Mouse (Mus musculus): Measurements from ENCODE around the gene Flcn.

Flcn gene

DNA sequence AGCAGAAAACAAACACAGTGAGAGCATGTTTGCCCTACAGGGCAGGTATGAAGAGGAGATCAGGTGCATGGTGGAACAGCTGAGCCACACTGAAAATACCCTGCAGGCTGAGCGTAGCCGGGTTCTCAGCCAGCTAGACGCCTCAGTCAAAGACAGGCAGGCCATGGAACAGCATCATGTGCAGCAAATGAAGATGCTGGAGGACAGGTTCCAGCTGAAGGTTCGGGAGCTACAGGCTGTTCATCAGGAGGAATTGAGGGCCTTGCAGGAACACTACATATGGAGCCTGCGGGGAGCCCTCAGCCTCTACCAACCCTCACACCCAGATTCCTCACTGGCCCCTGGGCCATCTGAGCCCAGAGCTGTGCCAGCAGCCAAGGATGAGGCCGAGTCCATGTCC is 49.0 kb downstream of the Flcn start:
- no peak for DNase-seq

DNA sequence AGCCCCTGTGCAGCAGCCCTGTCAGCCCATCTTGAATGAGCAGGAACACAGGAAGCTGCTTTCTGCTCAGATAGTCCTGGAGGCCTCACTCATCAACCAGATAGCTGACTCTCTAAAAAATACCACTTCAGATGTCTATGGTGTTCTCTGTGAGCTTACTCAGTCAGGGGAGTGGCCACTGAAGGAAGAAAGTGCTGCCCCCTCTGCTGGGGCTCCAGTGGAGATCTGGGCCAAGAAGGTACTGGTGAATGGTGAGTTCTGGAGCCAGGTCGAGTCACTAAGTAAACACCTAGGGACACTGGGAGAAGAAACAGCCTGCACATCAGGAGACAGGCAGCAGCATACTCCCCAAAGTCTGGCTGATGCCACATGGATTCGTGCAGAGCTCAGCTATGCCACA is 50.2 kb downstream of the Flcn start:
- DNase-seq = no peak

DNA sequence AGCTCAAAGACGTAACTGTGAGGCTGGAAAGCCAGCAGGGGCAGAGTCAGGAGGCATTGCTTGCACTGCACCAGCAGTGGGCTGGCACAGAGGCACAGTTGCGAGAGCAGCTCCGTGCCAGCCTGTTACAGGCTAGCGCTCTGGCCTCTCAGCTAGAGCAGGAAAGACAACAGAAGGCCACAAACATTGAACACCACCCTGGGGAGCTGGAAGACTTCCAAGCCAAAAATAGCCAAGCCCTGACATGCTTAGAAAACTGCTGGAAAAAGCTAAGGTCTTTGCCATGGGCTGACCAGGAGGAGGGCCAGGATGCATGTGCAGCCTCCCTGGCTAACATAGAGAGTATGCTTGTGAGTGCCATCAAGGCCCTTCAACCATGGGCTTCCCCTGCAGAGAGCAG is 50.6 kb downstream of the Flcn start:
- no peak for DNase-seq

DNA sequence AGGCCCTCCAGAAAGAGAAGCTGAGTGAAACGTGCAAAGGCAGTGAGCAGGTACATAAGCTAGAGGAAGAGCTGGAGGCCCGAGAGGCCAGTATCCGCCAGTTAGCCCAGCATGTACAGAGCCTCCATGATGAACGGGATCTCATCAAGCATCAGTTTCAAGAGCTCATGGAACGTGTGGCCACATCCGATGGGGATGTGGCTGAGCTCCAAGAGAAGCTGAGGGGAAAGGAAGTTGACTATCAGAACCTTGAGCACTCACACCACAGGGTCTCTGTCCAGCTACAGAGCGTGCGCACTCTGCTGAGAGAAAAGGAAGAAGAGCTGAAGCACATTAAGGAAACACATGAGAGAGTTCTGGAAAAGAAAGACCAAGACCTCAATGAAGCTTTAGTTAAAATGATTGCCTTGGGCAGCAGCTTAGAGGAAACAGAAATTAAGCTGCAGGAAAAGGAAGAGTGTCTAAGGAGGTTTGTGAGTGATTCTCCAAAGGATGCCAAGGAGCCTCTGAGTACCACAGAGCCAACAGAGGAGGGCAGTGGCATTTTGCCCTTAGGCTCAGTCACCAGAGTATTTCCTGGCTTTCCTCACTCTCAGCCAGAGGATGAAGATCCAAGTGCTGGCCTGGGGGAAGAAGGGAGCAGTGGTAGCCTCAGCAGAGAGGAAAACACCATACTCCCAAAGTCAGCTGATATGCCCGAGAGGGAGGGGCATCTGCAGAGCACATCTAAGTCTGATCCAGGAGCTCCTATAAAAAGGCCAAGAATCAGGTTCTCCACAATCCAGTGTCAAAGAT is 51.4 kb downstream of the Flcn start:
- no peak for DNase-seq

DNA sequence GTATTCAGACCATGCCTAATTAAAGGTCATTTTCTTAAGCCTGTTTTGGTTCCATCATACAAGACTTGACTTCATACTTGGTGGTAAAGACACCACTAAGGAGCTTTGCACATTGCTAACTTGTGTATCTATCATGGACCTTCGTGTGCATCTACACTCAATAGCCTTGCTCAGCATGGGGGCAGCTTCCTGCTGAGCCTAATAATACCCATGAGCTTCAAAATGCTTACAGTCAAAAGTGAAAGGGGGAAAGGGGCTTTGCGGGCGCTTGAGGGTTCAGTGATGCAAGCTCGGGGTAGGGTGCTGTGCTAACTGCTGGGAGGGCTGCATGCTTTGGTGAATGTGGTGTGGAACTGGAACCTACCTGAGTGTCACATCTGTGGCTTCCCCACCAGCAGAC is 53.5 kb downstream of the Flcn start:
- no peak for DNase-seq

DNA sequence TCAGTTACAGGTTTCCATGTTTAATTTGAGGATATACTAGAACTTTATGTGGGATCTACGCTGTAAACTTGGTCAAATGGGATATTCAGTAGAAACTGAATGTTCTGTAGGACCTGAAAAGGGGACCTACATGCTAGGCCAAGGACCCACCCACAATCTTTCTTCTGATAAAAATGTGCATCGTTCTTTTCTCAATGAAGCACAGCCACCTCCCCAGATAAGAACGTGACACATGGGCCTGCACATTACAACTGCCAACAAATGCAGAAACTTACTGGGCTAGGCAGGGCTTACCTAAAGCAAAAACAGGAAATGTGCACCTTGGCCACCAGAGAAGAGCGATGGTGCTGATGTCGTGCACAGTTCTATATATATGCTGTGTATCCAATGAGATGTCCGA is 55.3 kb downstream of the Flcn start:
- DNase-seq = no peak

DNA sequence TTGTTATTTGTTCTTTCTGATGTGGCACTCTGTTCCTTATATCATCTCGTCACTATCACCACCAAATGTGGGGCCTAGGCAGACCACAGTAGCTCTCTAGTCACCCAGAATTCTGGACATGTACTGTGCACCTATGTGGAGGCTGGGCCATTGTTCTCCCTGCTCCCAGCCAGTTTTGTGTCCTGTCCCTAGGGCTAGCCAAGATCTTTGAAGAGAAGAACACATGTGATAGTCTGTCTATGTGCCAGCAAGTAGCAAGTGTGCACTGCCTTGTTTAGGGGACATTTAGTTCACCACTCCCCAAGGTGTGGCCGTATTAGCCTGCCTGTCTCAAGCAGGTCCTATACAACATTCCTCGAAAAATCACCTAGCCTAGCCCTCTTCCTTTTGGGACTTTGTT is 60.8 kb downstream of the Flcn start:
- no peak for DNase-seq

DNA sequence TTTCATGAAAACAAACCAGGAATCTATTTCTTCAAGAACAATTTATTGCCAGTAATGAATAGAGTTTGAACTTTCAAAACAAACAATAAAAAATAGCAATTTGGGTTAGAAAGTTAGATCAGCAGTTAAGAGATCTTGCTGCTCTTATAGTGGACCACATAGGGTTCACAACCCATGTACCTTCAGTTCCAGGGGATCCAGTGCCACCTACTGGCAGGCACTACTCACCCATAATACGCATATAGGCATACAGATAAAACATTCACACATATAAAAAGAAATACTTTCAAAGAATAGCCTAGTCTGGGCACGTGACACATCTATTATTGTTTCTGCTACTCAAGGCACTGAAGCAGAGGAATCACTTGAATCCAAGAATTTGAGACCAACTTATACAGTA is 63.2 kb downstream of the Flcn start:
- DNase-seq = no peak

DNA sequence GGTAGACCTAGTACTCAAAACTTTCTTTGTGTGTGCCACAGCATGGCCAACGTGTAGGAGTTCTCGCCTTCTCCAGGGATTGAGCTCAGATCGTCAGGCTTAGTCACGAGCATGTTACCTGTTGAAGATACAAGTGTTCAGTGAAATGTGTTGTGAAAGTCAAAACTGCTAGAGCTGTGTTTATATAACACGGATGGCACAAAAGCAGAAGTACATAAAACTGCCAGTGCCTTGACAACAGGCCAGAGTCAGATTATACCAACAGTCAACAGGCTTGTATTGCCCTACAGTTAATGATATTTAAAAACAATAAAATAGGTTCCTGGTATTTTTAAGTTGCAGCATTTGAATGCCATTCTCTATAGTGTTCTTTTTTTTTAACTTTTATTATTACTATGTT is 64.0 kb downstream of the Flcn start:
- DNase-seq = no peak

DNA sequence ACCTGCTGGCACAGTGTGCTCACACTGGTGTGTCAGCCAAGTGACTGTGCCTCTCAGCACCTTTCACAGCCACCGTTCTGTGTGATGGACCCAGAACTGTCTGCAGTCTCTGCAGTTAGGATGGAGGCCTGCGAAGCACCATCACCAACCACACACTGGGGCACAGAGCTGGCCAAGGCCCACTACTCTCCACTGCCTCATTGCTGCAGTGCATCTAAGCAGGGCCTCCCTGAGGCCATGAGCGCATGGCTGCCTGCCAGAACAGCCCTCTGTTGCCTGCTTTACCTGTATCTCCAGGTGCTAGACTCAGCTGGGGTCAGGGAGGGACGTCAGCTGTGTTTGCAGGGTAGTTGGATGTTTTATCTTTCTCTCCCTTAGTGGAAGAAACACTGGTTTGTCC is 65.4 kb downstream of the Flcn start:
- DNase-seq = no peak

DNA sequence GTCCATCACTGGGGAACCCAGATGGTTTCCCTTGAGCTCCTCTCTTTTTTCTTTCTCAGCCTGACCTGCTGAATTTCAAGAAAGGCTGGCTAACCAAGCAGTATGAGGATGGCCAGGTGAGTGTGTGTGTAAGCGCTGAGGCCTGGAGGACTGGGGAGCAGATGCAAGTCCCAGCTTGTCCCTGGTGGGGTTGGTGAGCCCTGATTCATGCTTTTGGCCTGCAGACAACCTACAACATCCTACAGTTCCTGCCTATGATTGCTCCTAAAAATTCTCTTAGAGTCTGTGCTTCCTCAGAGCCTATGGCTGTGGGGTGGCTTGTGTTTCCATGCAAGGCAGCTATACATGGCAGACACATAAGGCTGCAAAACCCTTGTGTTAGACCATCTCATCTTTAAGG is 66.1 kb downstream of the Flcn start:
- no peak for DNase-seq

DNA sequence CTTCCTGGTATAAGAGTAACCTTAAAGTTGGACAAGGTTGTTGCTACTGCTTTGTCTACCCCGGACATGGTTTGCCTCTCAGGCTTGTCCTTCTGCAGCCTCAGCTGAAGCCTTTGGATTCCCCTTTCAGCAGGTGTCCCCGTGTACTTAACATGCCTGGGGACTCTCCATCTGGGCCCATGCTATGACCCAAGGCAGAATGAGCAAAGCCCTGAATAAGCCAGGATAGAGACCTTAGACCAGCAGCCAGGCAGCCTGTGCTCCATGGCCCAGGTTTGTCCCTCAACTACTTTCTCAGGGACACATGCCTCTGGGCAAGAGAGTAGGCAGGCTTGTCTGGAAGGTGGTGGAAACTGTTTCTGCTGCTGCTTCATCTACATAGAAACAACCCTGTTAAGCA is 66.5 kb downstream of the Flcn start:
- no peak for DNase-seq

DNA sequence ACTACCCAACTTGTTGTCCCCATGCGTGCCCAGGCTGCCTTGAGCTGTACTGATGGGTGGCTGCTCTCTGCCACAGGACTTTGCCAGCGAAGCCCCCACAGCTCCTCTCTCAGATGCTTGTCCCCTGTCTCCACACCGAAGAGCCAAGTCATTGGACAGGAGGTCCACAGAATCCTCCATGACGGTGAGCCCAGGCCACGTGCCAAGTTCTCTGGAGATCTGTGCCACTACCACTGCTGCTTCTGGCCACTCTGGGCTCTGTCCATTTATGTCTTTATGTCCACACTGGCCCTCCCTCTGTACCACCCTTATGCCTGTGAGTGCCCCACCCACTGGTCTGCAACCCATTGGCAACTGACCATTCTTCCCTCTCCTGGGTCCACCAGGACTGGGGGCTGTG is 67.9 kb downstream of the Flcn start:
- DNase-seq = no peak

Data from right cerebral cortex, postnatal 25 days (tissue).